Mouse (Mus musculus): ENCODE data around the gene Myo7a. TPM values are rescaled to one million over a fixed set of nuclear protein-coding genes. Genes with fewer than 3 reads are reported as not detected.

Myo7a gene
- 10 to 100 TPM in 1 of 2 experiments, 1 to 10 TPM in 1; 9.8 to 11.0 TPM for total RNA-seq (2021)

DNA sequence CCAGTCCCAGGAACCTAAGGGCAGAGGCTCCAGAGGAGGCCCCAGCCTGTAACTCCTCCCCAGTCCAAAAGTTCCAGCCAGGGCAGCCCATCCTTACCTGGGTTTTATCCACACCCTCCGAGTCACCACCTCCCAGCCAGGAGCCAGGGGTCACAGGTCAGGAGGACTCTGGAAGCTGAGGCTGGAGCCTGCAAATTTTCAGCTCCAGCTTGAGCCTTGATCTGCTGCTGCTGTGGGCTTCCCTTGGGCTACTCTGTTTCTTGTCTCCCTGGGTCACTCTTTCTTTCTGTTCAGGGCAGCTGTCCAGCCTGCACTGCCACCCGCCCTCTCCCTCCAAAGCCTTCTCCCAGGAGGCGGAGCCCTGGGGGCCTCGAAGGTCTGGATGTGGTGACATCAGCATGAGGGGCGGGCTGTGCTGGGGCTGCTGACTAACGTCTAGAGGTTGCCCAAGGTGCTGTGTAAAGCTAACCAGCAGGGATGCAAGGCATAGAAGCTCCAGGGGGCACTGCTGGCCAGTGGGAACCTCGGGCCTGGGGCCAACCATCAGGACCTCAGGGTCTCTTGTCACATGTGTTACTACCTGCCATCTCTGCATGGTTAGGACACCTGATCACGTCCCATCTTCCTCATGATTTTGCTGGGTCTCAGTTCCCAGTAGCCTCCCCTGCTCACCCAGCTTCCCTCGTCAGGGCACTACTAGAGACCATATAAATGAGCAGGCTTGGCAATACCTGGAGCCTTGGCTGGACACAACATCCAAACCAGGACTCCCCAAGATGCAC, at the start of gene Myo7a:
Gene Myo7a, minus strand, starts transcription at position 346 of the 782 bp plus-strand sequence.
- DNase-seq (ENCODE audit: low spot score in 2 of 2), result no peak
- intact Hi-C loops (cut with DNase I), result loop anchor here (10.0 kb wide), 1 partner anchor 135 kb away; no protein-coding TSS in a partner anchor

DNA sequence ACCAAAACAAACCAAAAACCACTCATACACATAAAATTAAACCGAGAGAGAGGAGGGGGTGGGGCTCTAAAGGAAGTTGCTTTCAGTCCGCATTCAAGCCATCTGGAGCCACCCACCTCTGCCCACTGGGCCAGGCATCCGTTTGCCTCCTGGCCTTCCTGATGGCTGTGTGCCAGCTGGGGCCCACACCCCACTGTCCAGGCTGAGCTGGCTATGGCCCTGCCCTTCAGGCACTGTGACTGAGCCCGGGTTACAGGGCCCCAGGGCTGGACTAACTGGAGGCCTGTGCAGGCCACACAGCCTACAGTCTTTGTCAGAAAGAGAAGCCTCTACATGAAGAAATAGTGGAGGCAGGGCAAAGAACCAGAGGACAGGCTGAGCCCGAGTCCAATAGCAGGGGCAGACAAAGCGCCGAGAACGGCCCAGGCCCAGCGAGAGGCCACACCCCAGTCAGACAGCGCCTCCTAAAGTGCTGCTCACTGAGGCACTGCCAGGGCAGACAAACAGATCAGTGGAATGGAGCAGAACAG, 45.7 kb upstream of the Myo7a start:
- intact Hi-C loops (cut with DNase I), result no loop called here
- no peak for DNase-seq (ENCODE audit: low spot score in 2 of 2)

DNA sequence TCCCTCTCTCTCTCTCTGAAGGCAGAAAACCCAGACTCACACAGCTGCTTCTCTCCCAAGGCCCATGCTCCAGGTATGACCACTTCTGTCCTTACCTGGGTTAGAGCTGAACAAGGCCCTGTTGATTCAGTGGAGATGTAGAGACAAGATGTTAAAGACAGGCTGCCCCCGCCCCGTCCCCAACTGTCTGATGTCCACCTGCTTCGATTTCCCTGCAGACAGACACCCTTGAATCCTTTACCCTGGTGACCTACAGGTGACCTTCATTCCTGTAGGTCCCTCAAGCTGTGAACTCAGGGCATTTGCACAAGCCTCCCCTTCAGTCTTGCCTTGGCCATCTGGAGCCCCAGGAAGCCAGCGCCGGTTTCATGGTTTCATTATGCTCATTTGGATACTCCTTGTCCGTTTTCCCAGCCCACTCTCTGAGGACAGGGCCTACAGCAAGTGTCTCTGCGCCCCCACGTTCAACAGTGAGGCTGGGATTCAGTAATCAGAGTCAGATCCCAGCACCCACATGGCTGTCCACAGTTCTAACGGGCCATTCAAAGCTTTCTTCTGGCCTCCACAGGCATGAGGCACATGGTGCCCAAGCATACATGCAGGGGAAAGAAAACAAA, 45.2 kb upstream of the Myo7a start:
- intact Hi-C loops (cut with DNase I), result no loop called here

DNA sequence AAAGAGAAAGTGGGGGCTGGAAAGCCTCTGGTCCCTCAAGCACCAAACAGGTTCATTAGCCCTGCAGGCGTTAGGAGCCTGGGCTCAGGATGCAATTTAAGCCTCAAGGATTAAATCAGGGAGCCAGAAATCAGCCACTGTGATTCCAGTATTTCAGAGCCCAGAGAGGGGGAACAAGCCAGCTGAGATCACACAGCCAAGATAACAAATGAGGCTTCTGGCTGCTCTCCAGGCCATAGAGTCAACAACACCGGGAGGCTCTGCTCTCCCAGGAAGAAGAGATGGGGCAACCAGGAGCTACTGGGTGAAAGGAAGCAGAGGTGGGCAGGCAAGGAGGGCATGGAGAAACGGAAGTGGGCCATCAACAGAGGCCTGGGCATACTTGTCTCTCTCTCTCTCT, 44.4 kb upstream of the Myo7a start:
- intact Hi-C loops (cut with DNase I), result no loop called here
- DNase-seq (ENCODE audit: low spot score in 2 of 2), result no peak

More for the DNA sequence above, 45.2 kb upstream of the Myo7a start:
- no peak for DNase-seq (ENCODE audit: low spot score in 2 of 2)

DNA sequence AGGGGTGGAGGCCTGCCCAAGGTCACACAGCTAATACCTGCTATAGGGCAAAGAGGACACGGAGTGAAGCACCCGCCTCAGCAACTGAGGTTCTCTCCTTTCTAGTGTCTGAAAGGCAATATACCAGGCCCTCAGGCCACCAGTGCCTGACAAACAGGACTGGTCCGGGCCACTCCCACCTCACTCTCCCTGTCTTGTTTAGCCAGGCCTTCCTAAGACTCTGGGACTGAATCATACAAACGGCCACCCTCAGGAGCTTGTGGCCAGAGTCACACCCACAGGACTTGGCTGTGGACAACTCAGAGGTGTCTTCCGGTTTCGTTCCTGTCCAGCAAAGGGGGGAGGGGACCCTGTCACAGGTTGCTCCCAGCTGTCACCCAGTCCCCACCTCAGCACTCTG, 42.9 kb upstream of the Myo7a start:
- no peak for DNase-seq (ENCODE audit: low spot score in 2 of 2)
- intact Hi-C loops (cut with DNase I), result no loop called here

DNA sequence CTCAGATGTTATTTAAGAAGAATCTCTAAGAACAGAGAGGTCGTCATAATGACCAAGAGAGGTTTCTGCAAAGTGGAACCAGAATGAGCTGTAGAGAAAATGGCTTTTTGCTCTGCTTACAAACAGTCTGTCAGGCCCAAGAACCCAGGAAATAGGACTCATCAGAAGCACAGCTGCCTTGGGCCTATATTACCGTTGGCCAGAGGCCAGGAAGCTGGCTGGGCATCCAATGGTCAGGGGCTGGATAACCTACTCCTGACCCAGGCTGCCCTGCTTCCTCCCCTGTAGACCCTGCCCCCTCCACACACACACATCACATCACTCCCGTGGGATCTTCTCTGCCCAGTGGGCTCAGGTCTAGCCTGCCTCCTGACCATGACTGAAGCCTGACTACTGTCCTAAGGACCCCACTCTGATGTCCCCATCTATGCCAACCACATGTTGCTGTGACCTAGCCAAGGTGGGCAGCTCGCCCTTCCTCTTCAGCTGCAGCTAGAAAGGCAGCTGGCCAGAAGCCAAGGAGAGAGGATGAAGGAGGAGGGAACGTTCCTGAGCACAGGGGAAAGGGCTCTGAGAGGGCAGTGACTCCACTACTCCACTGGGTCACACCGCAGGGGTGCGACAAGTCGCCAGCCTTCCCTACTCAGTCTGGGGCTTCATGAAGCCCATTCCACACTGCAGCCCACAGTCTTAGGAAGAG, 40.9 kb upstream of the Myo7a start:
- DNase-seq (ENCODE audit: low spot score in 2 of 2), result no peak
- intact Hi-C loops (cut with DNase I), result no loop called here

DNA sequence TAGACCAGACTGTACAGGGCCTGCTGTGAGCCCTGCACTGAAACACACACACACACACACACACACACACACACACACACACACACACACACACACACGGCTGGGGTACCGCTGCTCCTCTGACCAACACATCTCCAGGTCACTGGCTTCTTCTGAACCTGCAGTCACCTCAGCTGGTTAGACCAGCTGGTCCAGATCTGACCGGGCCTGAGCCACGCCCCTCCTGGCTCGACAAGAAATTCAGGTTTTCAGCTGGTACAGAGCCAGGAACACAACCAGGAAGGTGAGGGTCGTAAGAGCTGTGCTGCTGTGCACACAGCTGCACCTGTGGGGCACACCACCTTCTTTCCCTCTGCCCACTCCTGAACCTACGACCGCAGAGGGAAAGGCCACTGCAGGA, 39.2 kb upstream of the Myo7a start:
- intact Hi-C loops (cut with DNase I), result loop anchor here (5.0 kb wide), 1 partner anchor 289 kb away; no protein-coding TSS in a partner anchor
- DNase-seq (ENCODE audit: low spot score in 2 of 2), result no peak

DNA sequence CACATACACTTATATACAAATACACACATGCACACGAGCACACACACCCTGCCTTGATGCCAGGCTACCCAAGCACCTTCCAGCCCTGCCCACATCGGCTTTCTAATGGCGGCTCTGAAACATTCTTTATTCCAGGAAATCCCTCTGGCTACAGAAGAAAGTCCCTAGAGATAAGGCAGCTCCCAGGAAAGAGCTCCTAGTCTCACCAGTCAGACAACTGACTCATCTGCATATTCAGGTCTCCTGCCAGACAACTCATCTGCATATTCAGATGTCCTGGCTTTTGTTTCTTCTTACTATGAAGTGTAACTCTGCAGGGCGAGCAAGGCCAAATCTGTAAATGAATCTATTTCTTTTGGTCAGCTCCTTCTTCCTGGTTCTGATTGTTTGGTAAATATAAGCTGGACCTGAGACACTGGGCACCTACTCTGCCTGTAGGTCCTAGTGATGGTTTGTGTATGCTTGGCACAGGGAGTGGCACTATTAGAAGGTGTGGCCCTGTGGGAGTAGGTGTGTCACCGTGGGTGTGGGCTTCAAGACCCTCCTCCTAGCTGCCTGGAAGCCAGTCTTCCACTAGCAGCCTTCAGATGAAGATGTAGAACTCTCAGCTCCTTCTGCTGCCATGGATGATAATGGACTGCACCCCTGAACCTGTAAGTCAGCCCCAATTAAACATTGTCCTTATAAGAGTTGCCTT, 38.5 kb upstream of the Myo7a start:
- DNase-seq (ENCODE audit: low spot score in 2 of 2), result peak in 1 of 2 experiments; percentile 60
- intact Hi-C loops (cut with DNase I), result loop anchor here (5.0 kb wide), 1 partner anchor 290 kb away; no protein-coding TSS in a partner anchor

DNA sequence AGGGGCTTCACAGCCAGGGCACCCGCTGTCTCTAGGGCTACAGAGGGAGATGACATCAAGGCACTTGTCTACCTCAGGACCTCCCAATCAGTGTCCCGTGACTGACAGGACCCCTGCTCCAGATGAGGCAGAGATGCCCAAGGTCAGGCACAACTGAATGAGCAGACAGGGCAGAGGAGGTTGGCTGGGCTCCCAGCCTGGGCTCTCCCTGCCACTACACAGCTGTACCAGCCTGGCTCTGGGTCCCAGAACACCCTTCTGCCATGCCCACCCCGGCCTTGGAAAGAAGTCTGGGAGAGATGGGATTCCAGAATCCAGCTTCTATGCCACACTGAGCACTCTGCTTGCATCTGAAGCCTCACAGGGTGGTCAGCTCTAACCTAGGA, 36.9 kb upstream of the Myo7a start:
- no peak for DNase-seq (ENCODE audit: low spot score in 2 of 2)
- intact Hi-C loops (cut with DNase I), result loop anchor here (5.0 kb wide), 1 partner anchor 291 kb away; no protein-coding TSS in a partner anchor

DNA sequence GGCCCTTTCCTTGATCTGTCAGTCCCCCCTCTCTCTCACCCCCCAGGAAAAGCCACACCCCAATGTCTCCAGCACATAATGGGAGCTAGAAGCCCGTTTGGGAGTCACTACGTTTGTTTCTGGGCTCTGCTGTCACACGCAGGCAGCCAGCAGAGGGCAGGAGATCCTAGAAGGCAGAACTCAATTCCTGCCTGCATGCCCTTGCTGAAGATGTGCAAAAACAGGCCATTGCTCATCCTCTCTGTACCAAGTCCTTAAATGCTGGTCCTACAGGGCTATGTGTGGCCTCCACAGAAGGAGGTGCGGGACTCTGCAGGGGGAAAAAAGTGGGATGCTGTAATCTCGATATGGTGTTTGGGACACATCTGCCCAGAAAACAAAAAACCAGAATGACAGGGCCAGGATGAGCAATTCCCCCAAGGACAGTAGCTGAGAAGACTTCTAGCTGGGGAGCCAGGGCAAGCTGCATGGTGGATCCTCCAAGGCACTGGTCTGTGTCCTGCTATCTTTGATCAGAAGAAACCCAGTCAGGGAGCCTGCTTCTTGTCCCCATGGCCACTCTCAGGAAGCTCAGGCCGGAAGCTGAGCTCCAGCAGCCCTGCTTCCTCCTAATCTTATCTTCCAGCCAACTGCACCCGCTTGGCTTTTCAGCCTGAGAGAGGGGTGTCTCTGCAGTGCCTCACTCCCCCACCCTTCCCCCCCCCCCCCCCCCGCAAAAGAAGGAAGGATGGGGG, 36.4 kb upstream of the Myo7a start:
- intact Hi-C loops (cut with DNase I), result loop anchor here (2.0 to 5.0 kb wide), 3 partner anchors 37 to 292 kb away; no protein-coding TSS in a partner anchor
- DNase-seq (ENCODE audit: low spot score in 2 of 2), result peak; percentile 63 to 75

DNA sequence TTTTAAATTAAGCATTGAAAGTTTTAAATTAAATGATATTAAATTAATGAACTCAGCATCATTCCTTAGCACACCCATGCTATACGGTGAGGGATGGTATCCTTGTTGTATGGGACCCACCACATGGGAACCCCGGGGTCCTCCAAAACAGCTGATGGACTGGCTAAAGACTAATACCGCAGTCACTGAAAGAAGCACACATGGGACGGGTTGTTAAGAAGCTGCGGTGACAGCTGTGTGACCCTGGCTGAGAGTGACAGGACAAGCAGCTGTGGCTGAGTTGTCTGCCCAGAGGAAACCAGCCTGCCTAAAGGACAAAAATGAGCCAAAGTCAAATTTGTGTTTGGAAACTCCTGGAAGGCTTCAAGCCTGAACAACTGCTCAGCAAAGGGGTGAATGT, 34.6 kb upstream of the Myo7a start:
- intact Hi-C loops (cut with DNase I), result loop anchor here (2.0 kb wide), 2 partner anchors 39 to 187 kb away; no protein-coding TSS in a partner anchor
- no peak for DNase-seq (ENCODE audit: low spot score in 2 of 2)

DNA sequence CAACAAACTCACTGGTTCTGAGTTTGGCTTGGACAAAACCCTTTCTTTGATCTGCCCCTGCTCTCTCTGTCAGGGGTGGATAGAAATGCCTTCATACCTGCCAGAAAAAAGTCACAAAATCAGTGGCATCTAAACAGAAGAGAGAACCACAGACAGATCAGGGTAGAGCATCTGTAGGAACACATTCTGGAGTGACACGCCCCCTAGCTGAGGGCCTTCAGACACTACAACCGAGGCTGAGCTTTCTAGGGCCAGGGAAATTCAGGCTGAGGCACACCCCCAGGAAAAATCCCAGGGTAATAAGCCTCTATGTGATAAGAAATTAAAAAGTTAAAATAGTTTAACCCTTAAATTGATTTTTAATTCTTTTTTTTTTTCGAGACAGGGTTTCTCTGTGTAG, 34.0 kb upstream of the Myo7a start:
- intact Hi-C loops (cut with DNase I), result no loop called here
- no peak for DNase-seq (ENCODE audit: low spot score in 2 of 2)

DNA sequence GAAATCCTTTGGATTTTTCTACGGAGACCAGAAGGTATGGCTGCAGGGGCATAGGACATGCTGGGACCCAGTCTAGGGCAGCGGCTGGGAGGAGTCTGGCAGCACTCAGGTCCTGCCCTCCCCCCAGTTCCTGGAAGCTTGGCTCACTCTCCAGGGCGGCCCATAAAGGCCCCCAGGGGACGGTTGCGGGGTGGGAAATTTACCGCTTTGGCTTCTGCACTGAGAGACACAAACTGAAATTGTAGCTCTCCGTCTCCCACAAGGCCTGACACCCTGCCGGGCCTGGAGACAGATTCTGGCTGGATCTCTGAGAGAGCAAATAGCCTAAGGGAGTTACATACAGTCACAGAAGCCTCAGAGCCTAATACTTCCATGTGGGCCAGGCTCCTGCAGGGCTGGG, 33.1 kb upstream of the Myo7a start:
- intact Hi-C loops (cut with DNase I), result no loop called here
- DNase-seq (ENCODE audit: low spot score in 2 of 2), result no peak

DNA sequence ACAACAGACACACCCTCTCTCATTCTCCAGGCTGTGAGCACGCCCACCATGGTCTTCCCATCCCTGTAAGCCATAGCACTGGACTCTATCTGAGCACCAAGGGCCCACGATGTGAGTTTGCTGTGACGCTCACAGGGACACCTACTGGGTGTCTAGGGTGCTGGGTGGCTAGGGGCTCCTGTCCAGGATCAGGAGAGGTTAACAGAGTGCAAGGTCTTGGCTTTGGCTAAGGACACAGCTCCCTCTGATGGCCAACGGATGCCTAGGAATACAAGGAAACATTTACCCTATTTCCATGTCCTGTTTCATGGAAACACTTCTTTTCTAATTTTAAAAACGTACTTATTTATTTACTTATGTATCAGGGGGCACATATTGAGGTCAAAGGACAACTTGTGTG, 31.2 kb upstream of the Myo7a start:
- no peak for DNase-seq (ENCODE audit: low spot score in 2 of 2)
- intact Hi-C loops (cut with DNase I), result no loop called here

DNA sequence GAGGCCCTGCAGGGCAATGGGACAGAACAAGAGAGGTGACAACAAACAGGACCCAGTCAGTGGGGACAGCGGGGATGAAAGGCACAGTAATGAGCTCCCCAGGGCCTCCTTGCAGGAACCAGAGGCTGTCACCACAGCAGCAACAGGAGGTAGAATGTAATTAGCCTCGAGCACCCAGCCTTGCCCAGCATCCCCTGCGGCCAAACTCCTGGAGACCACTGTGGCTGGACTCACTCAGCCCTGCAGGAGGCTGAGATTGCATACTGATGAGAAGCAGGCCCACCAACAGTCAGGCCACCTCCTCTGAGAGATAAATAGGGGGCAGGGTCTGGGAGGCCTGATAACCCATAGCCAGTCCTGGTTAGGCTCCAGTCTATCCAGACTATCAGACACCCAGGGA, 30.5 kb upstream of the Myo7a start:
- no peak for DNase-seq (ENCODE audit: low spot score in 2 of 2)
- intact Hi-C loops (cut with DNase I), result no loop called here

DNA sequence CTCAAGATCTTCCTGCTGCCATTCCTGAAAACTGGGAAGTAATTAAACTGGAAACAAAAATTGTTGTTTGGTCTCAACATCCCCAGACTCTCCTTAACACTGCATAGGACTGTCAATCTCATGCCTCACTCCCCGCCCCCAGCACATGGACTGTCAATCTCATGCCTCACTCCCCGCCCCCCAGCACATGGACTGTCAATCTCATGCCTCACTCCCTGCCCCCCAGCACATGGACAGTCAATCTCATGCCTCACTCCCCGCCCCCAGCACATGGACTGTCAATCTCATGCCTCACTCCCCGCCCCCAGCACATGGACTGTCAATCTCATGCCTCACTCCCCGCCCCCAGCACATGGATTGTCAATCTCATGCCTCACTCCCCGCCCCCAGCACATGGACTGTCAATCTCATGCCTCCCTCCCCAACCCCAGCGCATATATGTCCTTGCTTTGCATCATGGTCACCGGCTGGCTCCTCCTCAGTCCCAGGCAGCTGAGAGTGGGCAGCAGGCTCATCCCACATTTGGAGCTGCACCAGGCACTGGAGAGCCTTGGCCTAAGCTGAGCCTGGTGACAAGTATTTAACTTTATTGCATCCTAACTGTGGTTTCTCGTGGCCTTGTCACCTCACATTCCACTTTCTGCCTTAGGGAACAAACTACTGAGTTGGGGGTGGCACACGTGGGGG, 29.5 kb upstream of the Myo7a start:
- DNase-seq (ENCODE audit: low spot score in 2 of 2), result no peak
- intact Hi-C loops (cut with DNase I), result no loop called here

DNA sequence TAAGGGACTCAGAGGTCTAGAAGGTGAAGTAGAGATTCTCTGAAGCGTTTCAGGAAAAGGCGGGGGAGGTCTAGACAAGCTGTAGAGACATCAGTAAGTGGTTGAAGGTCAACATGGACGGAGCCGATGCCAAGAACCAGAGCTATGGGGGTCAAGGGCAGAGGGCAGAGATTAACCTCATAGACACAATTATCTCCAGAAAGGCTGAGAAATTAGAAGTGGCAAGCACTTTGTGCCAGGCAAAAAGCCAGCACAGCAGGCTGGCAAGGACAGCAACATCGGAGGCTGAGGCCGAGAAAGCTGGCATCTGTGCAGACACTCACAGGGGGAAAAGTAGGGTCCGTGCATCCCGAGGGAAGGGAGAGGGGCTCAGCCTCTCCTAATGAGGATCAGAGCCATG, 28.4 kb upstream of the Myo7a start:
- no peak for DNase-seq (ENCODE audit: low spot score in 2 of 2)
- intact Hi-C loops (cut with DNase I), result no loop called here

DNA sequence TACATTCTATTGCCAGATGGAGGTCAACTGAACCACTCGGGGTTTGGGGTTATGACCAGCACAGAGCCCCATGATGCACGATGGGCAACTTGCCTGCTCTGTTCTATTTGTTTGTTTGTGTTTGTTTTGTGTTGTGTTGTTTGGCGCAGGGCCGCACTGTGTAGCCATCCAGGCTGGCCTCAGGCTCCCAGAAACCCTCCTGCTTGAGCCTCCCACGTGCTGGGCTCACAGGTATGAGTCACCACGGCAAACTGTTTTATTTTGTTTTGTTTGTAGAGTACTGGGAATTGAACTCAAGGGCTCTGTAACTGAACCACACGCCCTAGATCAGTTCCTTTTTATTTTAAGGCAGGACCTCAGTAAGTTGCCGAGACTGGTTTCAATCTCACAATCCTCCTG, 27.1 kb upstream of the Myo7a start:
- intact Hi-C loops (cut with DNase I), result no loop called here
- peak in 1 of 2 experiments; percentile 43 for DNase-seq (ENCODE audit: low spot score in 2 of 2)

Data from left cerebral cortex, postnatal 25 days (tissue).